Mouse (Mus musculus) C3H10T1/2 (cell line): ENCODE measurements around the gene Hpn. TPM values are rescaled to one million over a fixed set of nuclear protein-coding genes. Genes with fewer than 3 reads are reported as not detected.

Source experiments
- polyA plus RNA-seq, 2 experiments: library from polyadenylated mRNA; unstranded; fragments of >200 nt; fragmentation: generic; extraction: Trizol; gene quantifications; one replicate each; pipeline ENCODE4 v1.2.1; 2012; ENCODE audit warnings: missing spikeins in 2 of 2

Hpn gene
- polyA plus RNA-seq, result under 1 TPM; 0.07 to 0.81 TPM

DNA sequence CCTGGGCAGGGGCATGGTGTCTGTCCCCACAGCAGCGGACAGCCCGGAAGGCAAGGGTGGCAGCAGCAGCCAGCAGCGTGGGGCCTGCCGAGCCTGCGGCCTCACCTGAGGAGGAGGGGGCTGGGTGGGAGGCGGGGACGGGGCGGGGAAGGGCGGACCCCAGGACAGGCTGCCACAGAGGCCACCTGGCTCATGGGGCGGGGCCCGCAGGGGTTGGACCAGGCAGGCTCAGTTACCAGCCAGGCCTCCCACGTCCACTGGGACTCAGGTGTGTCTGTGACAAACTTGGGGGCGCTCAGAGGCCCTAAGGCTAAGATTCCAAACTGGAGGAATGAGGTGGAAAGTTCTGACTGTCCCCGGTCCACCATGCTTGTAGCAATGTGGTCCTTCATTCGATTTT, at the start of gene Hpn:
TSS of gene Hpn (minus strand) at position 109 of the 400 bp plus-strand sequence.

DNA sequence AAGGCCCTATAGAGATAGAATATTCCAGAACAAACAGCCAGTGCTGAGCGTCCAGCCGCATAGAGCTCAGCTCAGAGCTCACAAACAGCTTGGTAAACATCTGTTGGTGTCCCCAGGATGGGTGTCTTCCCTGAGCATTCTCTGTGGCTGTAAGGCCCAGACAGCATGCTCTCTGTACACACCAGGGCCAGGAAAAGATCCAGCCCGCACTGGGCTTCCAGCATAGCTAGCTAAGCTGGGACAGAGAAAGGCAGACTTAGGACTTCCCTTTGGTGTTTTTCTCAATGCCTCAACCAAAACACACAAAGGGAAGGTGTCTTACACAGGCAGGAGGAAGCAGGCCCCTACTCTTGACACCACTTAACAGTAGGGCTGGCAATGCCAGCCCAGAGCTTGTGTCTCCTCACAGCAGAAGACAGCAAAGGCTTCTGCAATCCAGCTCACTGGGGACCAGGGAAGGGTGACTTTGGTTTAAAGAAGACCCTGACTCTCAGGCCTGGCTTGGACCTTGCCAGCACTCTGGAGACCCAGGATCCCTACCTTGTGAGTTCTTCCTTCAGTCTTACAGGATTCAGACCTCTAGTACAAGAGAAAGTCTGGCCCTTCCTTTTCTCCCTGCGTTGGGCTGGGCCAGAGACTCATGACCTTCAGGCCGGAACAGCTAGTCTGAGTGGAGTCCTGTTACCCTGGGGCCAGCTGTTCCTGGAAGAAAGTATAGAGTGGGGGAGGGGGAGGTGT, 40.4 kb upstream of the Hpn start, which contains the start of gene Gramd1a:
TSS of gene Gramd1a (minus strand) at position 601 of the 738 bp plus-strand sequence.

DNA sequence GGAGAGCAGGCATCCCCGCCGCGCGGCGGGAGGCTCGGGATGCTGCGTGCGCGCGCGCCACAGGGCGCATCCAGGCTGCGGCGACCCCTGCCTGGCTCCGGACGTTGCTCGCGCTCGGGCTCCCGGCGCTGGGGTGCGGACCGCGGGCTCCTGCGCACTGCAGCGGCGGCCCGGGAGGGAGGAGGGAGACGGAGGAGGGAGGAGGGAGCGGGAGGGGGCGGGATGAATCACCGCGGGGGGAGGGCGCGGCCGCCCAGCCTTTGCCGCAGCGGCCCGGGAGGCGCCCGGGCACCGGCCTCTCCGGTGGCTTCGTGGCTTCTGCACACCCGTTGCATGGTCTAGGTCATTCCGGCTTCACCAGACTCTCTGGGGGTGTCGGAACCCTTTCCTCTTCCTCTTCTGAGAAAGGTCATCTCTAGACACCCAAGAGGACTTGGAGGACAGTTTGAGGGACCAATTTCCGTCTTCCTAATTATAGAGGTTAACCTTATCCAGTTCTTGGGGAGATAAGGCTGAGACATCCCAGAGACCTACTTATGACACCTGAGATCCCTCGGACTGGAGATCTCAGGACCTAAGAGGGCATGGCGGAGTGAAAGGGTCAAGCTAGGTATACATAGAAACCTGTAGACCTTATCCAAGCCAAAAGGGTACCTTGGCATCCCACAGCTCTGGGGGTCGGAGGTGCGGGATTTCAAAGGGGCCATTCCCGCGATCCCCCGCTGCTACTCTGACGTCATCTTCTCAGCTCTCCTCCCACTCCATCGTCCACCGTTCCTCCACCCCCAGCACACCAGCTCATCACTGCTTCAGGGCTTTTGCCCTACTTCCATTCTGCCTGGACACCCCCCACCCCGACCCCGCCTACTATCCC, 12.0 kb upstream of the Hpn start, which contains the start of gene Scn1b:
TSS of gene Scn1b (minus strand) at position 153 of the 874 bp plus-strand sequence.

DNA sequence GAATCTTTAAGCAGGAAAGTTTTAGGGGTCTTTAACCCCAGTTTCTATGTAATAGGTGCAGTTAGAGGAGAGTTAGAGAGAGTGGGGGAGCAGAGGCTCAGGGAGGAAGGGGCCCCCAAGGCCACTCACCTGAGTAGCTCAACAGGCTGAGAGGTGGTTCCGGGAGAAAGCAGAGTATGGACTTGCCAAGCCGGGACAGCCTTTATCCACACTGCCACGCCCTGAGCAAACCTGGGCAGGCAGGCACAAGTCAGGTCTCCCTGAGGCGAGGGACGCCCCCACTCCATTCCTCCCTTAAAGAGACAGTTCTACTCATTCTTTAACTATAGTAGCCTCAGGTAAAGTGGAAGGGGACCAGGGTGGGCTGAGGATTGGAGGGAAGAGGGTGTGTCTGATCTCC, 38.6 kb downstream of the Hpn start, which contains the start of gene Fxyd3:
TSS of gene Fxyd3 (minus strand) at position 213 of the 400 bp plus-strand sequence.

DNA sequence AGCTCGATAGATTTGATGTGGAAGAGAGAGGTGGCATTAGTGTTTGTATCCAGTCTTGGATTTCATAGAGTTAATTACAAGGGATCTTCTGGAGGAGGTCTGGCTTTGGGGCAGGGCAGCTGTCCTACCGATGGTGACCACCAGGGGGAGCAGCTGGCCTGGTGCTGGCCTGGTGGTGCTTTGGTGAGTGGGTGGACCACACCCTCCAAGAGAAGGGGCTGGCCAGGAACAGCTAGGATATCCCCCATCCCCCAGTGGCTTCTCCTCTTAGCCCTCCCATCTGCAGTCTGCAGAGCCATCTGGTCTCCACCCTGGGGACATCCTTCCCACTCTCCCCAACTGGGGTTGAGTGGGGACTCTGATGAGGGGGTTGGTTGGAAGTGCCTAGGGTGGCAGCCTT, 56.0 kb downstream of the Hpn start, which contains the start of gene Lgi4:
TSS of gene Lgi4 (plus strand) at position 235 of the 400 bp plus-strand sequence.

DNA sequence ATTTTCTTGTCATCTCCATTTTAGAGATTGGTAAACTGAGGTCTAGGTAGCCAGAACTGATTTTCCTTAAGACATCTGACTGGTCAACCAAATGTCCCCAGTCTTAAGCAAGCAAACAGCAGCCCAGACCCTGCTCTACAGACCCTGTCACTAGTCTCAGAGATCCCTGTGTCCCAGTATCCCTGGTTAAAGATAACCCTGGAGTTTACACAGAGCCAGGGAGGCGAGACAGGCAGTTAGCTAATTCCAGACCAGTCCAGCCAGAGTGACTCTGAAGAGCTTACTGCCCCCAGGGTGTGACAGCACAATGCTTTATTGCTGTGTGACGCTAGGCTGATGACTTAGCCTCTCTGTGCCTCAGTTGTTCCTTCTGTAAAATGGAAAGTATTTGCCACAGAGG, 58.0 kb downstream of the Hpn start, which contains the start of gene Fxyd1:
TSS of gene Fxyd1 (minus strand) at position 129 of the 400 bp plus-strand sequence.

DNA sequence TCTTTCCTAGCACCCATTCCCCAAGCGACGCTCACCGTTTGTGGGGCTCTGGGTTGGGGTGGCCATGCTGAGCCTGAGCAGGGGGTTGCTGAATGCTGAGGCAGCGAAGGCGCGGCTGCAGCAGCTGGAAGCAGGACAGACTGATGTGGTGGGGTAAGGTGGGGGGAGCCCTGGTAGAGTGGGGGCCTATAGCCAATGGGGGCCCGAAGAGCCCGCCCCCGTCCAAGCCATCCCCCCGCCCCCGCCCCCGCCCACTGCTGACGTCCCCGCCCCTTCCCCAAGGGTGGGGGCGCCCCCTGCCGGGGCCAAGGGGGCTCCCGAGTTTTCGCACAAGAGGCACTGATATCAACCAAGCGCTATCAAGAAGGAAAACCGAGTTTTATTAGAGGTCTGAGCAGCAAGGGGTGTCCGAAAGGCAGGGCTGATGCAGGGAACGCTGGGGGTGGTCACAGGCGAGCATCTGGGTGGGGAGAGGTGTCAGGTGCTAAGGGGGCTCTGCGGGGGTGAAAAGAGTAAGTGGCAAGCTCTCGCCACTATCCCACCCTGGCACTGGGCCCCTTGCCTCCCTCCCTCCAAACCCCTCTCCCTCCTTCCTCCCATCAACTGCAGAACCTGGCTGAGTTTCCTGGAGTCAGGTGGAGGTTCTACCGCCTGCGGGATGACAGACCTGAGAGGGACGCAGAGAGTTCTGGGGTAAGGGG, 63.6 kb downstream of the Hpn start, which contains the start of gene Fxyd7:
TSS of gene Fxyd7 (minus strand) at position 147 of the 701 bp plus-strand sequence.

Other genes starting within 250 kb of the Hpn start
- gene Cd22, start 234.9 kb downstream of the Hpn start, polyA plus RNA-seq, result under 1 TPM in 1 of 2 experiments, not detected in 1; 0.01 TPM
- gene Mag, start 200.4 kb downstream of the Hpn start, polyA plus RNA-seq, result under 1 TPM; 0.01 TPM
- gene Hamp2, start 190.6 kb downstream of the Hpn start, polyA plus RNA-seq, result not detected
- not detected for gene Hamp, start 171.3 kb downstream of the Hpn start, polyA plus RNA-seq
- gene Usf2, start 158.5 kb downstream of the Hpn start, polyA plus RNA-seq, result 10 to 100 TPM; 71.5 to 88.2 TPM
- under 1 TPM; 0.02 to 0.09 TPM for gene Lsr, start 141.8 kb downstream of the Hpn start, polyA plus RNA-seq
- gene Fam187b, start 141.5 kb downstream of the Hpn start, polyA plus RNA-seq, result under 1 TPM in 1 of 2 experiments, not detected in 1; 0.06 TPM
- gene Fxyd5, start 72.8 kb downstream of the Hpn start, polyA plus RNA-seq, result 100 to 1,000 TPM; 125 to 479 TPM
- gene Fxyd7, start 63.8 kb downstream of the Hpn start, polyA plus RNA-seq, result 1 to 10 TPM in 1 of 2 experiments, under 1 TPM in 1; 0.15 to 3.2 TPM
- 100 to 1,000 TPM in 1 of 2 experiments, 1 to 10 TPM in 1; 1.7 to 401 TPM for gene Fxyd1, start 58.1 kb downstream of the Hpn start, polyA plus RNA-seq
- 1 to 10 TPM in 1 of 2 experiments, under 1 TPM in 1; 0.30 to 7.8 TPM for gene Lgi4, start 55.9 kb downstream of the Hpn start, polyA plus RNA-seq
- gene Fxyd3, start 38.6 kb downstream of the Hpn start, polyA plus RNA-seq, result 1 to 10 TPM in 1 of 2 experiments, under 1 TPM in 1; 0.46 to 5.8 TPM
- gene Scn1b, start 11.7 kb upstream of the Hpn start, polyA plus RNA-seq, result 10 to 100 TPM; 16.2 to 38.9 TPM
- gene Gramd1a, start 40.6 kb upstream of the Hpn start, polyA plus RNA-seq, result 10 to 100 TPM; 10.9 to 53.2 TPM
- gene Scgb2b2, start 175.2 kb upstream of the Hpn start, polyA plus RNA-seq, result not detected
- not detected for gene Scgb1b2, start 176.5 kb upstream of the Hpn start, polyA plus RNA-seq
- gene Scgb2b3, start 246.8 kb upstream of the Hpn start, polyA plus RNA-seq, result not detected